Mouse (Mus musculus): Measurements from ENCODE around the gene Gm49510. TPM values are rescaled to one million over a fixed set of nuclear protein-coding genes. Genes with fewer than 3 reads are reported as not detected.

Gm49510 gene
- polyA plus RNA-seq, 1 experiment from 2014 or later: 0.50 TPM

GRCm38 (mm10) chr15:78922700-78923099, 23.2 kb downstream of the Gm49510 start:
- no peak overlapping the region for H3K4me2 ChIP-seq
- 0 out of 2 replicates have a peak overlapping the region, but pooled peaks have one; percentile 9 for H3K27ac ChIP-seq
- ATAC-seq (ENCODE audit: insufficient number of reproducible peaks, low FRiP score, low TSS enrichment, low read depth): no peak
- H3K4me1 ChIP-seq: peaks cover 32% of the 10 kb centered on the region
- H3K36me3 ChIP-seq: peaks cover 21% of the 10 kb centered on the region
- WGBS: 80% methylated on average over 7 of the region's 7 CpGs
- no peaks in the 10 kb centered on the region for H3K9me3 ChIP-seq
- no peaks in the 10 kb centered on the region for H3K27me3 ChIP-seq
- no peak overlapping the region for H3K4me3 ChIP-seq
- no peak overlapping the region for H3K9ac ChIP-seq

GRCm38 (mm10) chr15:78923585-78923984, 24.1 kb downstream of the Gm49510 start:
- ATAC-seq (ENCODE audit: insufficient number of reproducible peaks, low FRiP score, low TSS enrichment, low read depth): no peak
- H3K27me3 ChIP-seq: no peaks in the 10 kb centered on the region
- WGBS: 40% methylated on average over 6 of the region's 6 CpGs
- peaks cover 17% of the 10 kb centered on the region for H3K36me3 ChIP-seq
- no peak overlapping the region for H3K4me2 ChIP-seq
- H3K9me3 ChIP-seq: no peaks in the 10 kb centered on the region
- H3K4me1 ChIP-seq: peaks cover 39% of the 10 kb centered on the region
- H3K9ac ChIP-seq: no peak overlapping the region
- peak overlapping the region; percentile 66; the same call in 1 of the 2 replicates for H3K27ac ChIP-seq
- no peak overlapping the region for H3K4me3 ChIP-seq

GRCm38 (mm10) chr15:78925129-78925528, 25.7 kb downstream of the Gm49510 start:
- Histone ChIP-seq H3K4me3 (no peak overlapping the region), H3K9me3 (no peaks in the 10 kb centered on the region), H3K4me2 (no peak overlapping the region), H3K27me3 (no peaks in the 10 kb centered on the region), H3K27ac (peak overlapping the region; percentile 96), H3K9ac (no peak overlapping the region), H3K36me3 (peaks cover 15% of the 10 kb centered on the region), H3K4me1 (peaks cover 50% of the 10 kb centered on the region)
- ATAC-seq (ENCODE audit: insufficient number of reproducible peaks, low FRiP score, low TSS enrichment, low read depth): no peak
- WGBS: 55% methylated on average over 8 of the region's 8 CpGs

- H3K4me1 ChIP-seq: peaks cover 55% of the 10 kb centered on the region
- peaks cover 19% of the 10 kb centered on the region for H3K36me3 ChIP-seq
- WGBS: 5% methylated on average over 20 of the region's 20 CpGs
- H3K4me2 ChIP-seq: peak within 1 kb of the TSS; percentile 65
- peak within 1 kb of the TSS; percentile 61 for H3K4me3 ChIP-seq
- no peaks in the 10 kb centered on the region for H3K9me3 ChIP-seq
- H3K9ac ChIP-seq: peak within 1 kb of the TSS; percentile 70
- peak within 1 kb of the TSS; percentile 96 for H3K27ac ChIP-seq
- H3K27me3 ChIP-seq: no peaks in the 10 kb centered on the region
- peak; percentile 90 for ATAC-seq (ENCODE audit: insufficient number of reproducible peaks, low FRiP score, low TSS enrichment, low read depth)
Measured at GRCm38 (mm10) chr15:78926021-78926919, 26.8 kb downstream of the Gm49510 start, which contains the start of gene Lgals1. TSS of gene Lgals1 (plus strand) at chr15:78926725.

GRCm38 (mm10) chr15:78927021-78927787, 27.7 kb downstream of the Gm49510 start:
- WGBS: 10% methylated on average over 15 of the region's 15 CpGs
- H3K9ac ChIP-seq: peak overlapping the region; percentile 70
- H3K9me3 ChIP-seq: no peaks in the 10 kb centered on the region
- peak overlapping the region; percentile 96 for H3K27ac ChIP-seq
- H3K4me1 ChIP-seq: peaks cover 58% of the 10 kb centered on the region
- peak overlapping the region; percentile 61 for H3K4me3 ChIP-seq
- H3K27me3 ChIP-seq: no peaks in the 10 kb centered on the region
- ATAC-seq (ENCODE audit: insufficient number of reproducible peaks, low FRiP score, low TSS enrichment, low read depth): no peak
- peak overlapping the region; percentile 65 for H3K4me2 ChIP-seq
- peaks cover 19% of the 10 kb centered on the region for H3K36me3 ChIP-seq

- ATAC-seq (ENCODE audit: insufficient number of reproducible peaks, low FRiP score, low TSS enrichment, low read depth): peak; percentile 48
- Histone ChIP-seq H3K9me3 (no peaks in the 10 kb centered on the region), H3K4me2 (peak overlapping the region; percentile 65), H3K4me1 (peaks cover 58% of the 10 kb centered on the region), H3K36me3 (peaks cover 19% of the 10 kb centered on the region), H3K27ac (peak overlapping the region; percentile 96), H3K27me3 (no peaks in the 10 kb centered on the region), H3K4me3 (peak overlapping the region; percentile 61), H3K9ac (peak overlapping the region; percentile 70)
- WGBS: under 1% methylated on average over 32 of the region's 35 CpGs
Measured at GRCm38 (mm10) chr15:78927788-78928457, 28.5 kb downstream of the Gm49510 start.

- 46% methylated on average over 8 of the region's 8 CpGs for WGBS
- no peak for ATAC-seq (ENCODE audit: insufficient number of reproducible peaks, low FRiP score, low TSS enrichment, low read depth)
- Histone ChIP-seq H3K4me2 (peak overlapping the region; percentile 65), H3K27me3 (no peaks in the 10 kb centered on the region), H3K4me3 (peak overlapping the region; percentile 61), H3K27ac (peak overlapping the region; percentile 96), H3K36me3 (peaks cover 19% of the 10 kb centered on the region), H3K9me3 (no peaks in the 10 kb centered on the region), H3K9ac (no peak overlapping the region), H3K4me1 (peaks cover 52% of the 10 kb centered on the region)
Measured at GRCm38 (mm10) chr15:78928539-78928938, 29.1 kb downstream of the Gm49510 start.

GRCm38 (mm10) chr15:78930192-78930706, 30.8 kb downstream of the Gm49510 start:
- 84% methylated on average over 6 of the region's 6 CpGs for WGBS
- Histone ChIP-seq H3K36me3 (peaks cover 19% of the 10 kb centered on the region), H3K9me3 (no peaks in the 10 kb centered on the region), H3K4me2 (no peak overlapping the region), H3K27me3 (no peaks in the 10 kb centered on the region), H3K4me3 (no peak overlapping the region), H3K27ac (0 out of 2 replicates have a peak overlapping the region, but pooled peaks have one; percentile 33), H3K4me1 (peaks cover 49% of the 10 kb centered on the region), H3K9ac (no peak overlapping the region)
- ATAC-seq (ENCODE audit: insufficient number of reproducible peaks, low FRiP score, low TSS enrichment, low read depth): no peak

GRCm38 (mm10) chr15:78930801-78931426, 31.4 kb downstream of the Gm49510 start:
- H3K27ac ChIP-seq: peak overlapping the region; percentile 57
- H3K36me3 ChIP-seq: peaks cover 19% of the 10 kb centered on the region
- no peaks in the 10 kb centered on the region for H3K27me3 ChIP-seq
- ATAC-seq (ENCODE audit: insufficient number of reproducible peaks, low FRiP score, low TSS enrichment, low read depth): no peak
- no peak overlapping the region for H3K9ac ChIP-seq
- WGBS: 81% methylated on average over 7 of the region's 7 CpGs
- no peaks in the 10 kb centered on the region for H3K9me3 ChIP-seq
- H3K4me2 ChIP-seq: no peak overlapping the region
- H3K4me3 ChIP-seq: no peak overlapping the region
- peaks cover 49% of the 10 kb centered on the region for H3K4me1 ChIP-seq

GRCm38 (mm10) chr15:78931577-78931976, 32.1 kb downstream of the Gm49510 start:
- Histone ChIP-seq H3K36me3 (peaks cover 20% of the 10 kb centered on the region), H3K9me3 (no peaks in the 10 kb centered on the region), H3K27ac (peak overlapping the region; percentile 38; the same call in 1 of the 2 replicates), H3K27me3 (no peaks in the 10 kb centered on the region), H3K4me1 (peaks cover 48% of the 10 kb centered on the region), H3K4me3 (no peak overlapping the region), H3K4me2 (no peak overlapping the region), H3K9ac (no peak overlapping the region)
- ATAC-seq (ENCODE audit: insufficient number of reproducible peaks, low FRiP score, low TSS enrichment, low read depth): no peak
- 27% methylated on average over 3 of the region's 3 CpGs for WGBS
